Mouse (Mus musculus): ENCODE measurements around the gene Camta2.

Camta2 gene

GRCm38 (mm10) chr11:70664741-70665140, 23.2 kb downstream of the Camta2 start:
- no peak for DNase-seq (ENCODE audit: low spot score in 2 of 2)

DNA sequence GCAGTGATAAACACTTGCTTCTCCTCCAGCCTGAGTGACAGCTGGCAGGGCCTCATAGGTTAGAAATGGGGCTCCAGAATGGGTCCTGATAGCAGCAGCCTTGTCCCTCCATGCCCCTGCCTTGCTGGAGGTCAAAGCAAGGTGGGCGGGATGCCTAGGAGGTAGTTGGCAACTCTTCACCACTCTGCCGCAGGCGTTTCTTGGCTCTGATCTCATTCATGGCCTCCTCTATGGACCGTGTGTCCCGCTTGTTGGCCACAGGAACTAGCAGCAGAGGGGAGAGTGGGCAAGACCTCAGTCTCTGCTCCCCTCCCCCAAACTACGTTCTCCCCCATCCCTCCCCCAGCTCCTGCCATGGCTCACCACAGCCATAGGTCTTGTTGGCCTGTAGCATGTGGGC, 23.9 kb downstream of the Camta2 start:
- DNase-seq (ENCODE audit: low spot score in 2 of 2) = no peak

DNA sequence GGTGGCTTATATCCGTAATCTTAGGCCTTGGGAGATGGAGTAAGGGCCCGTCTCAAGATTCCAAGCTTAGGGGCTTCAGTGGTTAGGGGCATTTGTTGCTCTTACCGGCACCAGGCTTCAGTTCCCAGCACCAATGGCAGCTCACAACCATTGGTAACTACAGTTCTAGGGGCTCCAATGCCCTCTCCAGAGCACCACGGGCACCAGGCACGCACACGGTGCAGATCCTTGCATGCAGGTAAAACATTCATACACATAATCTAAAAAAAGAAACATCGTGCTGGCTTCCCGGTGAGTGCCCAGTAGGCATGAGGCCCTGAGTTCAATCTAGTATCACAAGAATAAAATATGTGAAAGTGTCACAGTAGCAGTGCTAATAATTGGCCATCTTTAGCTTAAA, 24.8 kb downstream of the Camta2 start:
- DNase-seq (ENCODE audit: low spot score in 2 of 2) = no peak

GRCm38 (mm10) chr11:70660571-70660970, 27.3 kb downstream of the Camta2 start:
- no peak for DNase-seq (ENCODE audit: low spot score in 2 of 2)

DNA sequence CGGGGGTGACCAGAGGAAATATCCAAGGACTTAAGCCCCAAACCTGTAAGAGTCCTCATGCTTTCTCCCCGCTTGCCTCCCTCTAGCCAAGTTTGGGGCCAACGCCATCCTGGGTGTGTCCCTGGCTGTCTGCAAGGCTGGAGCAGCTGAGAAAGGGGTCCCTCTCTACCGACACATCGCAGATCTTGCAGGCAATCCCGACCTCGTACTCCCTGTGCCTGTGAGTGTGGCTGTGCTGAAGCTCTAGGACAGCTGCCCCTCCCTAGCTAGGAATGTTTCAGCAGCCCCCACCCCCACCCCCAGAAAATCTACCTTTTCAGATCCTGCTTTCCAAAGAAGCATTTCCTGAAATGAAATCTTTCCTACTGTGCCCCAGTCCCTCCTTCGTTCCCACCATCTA, 29.0 kb downstream of the Camta2 start:
- no peak for DNase-seq (ENCODE audit: low spot score in 2 of 2)

DNA sequence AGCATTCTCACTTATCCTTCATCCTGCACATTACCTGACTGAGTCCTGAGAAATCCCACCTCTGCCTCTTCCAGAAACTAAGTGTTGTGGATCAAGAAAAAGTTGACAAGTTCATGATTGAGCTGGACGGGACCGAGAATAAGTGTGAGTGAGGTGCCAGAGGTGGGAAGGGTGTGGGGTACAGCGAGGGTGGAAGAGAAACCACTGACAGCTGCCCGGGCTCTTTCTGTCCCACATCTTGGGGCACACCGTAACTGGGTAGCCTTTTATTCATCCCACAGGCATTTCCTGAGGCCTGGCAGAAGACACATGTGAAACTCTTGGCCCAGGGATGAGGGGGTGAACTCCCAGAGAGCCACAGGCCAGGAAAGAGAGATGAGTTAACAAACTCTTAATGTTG, 29.4 kb downstream of the Camta2 start:
- DNase-seq (ENCODE audit: low spot score in 2 of 2) = no peak

- DNase-seq (ENCODE audit: low spot score in 2 of 2) = no peak
Measured at GRCm38 (mm10) chr11:70657991-70658390, 29.9 kb downstream of the Camta2 start.

GRCm38 (mm10) chr11:70657573-70657972, 30.3 kb downstream of the Camta2 start:
- DNase-seq (ENCODE audit: low spot score in 2 of 2) = no peak

DNA sequence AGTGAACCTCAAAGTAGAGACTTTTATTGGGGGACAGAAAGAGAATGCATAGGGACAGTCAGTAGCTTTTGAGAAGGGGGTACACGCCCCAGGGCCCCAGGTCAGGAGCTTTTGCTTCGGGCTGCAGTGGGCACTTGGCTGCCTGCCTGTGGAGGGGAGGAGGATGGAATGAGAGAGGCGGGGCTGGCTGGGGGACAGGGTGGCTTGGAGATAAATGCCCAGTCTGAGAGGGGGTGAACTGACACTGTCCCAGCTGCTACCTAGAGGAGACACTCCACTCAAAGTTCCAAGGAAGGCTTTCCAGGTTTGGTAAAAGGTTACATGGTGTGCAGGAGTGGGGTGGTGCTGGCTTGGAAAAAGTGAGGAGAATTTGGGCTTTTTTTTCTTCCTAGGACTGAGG, 30.9 kb downstream of the Camta2 start, which contains the start of gene Eno3:
TSS of gene Eno3 (plus strand) at position 239 of the 400 bp plus-strand sequence.
- no peak for DNase-seq (ENCODE audit: low spot score in 2 of 2)

- no peak for DNase-seq (ENCODE audit: low spot score in 2 of 2)
Measured at GRCm38 (mm10) chr11:70656456-70656927, 31.4 kb downstream of the Camta2 start.

DNA sequence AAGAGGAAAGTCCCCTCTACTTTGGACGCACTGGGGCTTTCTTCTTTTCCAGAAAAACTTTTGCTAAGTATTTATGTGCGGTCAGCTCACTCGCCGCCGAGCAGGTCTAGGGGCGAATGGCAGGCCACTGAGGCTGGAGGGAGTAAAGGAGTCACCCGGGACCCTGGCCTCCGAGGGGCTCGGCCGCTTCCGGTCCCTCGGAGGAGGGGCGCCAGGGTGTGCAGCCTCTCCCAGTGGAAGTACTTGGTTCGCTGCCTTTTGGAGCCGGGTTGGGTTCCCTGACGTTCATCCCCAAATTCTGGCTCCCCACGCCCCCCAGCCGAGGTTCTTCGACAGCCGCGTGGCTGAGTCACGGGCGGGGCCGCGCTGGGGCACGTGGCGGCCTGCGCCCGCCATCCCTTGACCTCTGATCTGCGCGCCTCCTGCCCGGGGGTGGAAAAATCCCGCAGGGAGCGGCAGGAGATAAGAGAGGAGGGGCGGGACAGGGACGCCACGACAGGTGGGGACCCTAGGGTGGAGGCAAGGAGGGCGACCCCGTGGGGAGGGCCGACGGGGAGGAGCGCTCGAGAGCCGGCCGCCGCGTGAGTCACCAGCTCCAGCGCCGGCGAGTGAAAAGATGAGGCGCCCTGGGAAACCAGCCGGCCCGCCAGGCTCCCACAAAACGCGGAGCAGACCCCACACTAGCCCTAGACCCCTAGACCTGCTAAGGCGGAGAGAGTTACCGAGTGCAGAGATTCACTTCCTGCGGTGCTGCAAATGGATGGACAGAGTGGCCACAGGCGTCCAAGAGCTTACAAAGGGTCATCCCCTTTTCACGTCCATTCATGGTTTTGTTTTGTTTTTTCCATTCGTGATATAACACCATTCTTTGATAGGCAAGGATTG, 32.1 kb downstream of the Camta2 start:
- DNase-seq (ENCODE audit: low spot score in 2 of 2) = peak in 1 of 2 experiments; percentile 44

GRCm38 (mm10) chr11:70654923-70655570, 32.9 kb downstream of the Camta2 start:
- DNase-seq (ENCODE audit: low spot score in 2 of 2) = peak; percentile 58 to 69

GRCm38 (mm10) chr11:70654198-70654922, 33.5 kb downstream of the Camta2 start, which contains the start of gene Pfn1:
Gene Pfn1, minus strand, starts transcription at chr11:70654644.
- DNase-seq (ENCODE audit: low spot score in 2 of 2) = peak; percentile 62 to 74

- DNase-seq (ENCODE audit: low spot score in 2 of 2) = peak; percentile 62 to 75
Measured at GRCm38 (mm10) chr11:70653345-70654197, 34.3 kb downstream of the Camta2 start.

DNA sequence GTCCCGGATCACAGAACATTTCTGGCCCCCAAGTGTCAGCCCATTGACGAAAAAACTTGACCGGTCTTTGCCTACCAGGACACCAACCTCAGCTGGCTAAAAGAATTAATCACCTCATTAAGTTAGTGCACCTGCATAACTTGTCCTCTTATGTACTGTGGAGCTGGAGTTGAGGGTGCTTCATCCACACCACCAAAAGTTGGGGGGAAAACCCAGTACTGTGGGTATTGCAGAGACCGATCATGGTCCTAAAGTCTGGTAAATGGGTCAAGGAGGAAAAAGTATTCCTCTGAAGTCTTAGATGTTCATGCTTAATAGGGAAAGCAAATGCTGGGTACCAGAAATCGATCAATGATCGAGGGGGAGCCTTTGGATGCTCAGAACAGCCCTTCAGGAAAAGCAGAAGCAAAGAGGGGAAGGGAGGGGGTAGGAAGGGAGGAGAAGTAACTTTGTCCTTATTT, 35.0 kb downstream of the Camta2 start:
- no peak for DNase-seq (ENCODE audit: low spot score in 2 of 2)

DNA sequence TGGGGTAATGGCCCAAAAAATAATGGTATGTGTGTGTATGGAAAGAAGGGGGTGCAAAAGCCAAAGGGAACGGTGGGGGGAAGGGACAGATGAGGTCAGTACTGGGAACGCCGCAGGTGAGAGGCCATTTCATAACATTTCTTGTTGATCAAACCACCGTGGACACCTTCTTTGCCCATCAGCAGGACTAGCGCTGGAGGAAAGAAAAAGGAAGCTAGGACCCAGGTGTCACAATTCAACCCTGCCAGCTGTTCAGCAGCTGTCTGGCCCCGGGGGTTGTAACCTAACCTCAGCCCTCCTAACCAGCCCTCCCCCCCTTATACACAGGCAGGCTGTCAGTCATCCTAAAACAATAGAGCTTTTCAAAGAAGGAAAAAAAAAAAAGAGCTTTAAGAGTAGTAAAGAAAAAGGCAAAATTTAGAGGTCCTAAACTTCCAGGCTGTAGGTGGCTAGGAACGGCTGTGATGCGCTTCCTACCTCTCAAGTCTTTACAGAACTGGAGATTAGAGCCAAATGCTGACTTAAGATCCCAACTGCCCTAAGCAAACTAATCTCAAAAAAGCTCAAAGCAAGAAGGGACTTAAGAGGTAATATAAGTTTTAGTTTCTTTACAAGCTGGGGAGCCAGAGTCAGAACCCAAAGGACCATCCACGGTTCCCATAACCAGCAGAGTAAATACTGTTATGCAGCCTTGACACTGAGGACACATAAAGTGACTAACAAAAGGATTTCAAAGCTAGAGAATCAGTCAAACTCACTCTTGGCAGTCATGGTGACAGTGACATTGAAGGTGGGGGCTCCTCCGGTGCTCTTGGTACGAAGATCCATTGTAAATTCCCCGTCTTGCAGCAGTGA, 35.6 kb downstream of the Camta2 start:
- DNase-seq (ENCODE audit: low spot score in 2 of 2) = no peak

- no peak for DNase-seq (ENCODE audit: low spot score in 2 of 2)
Measured at GRCm38 (mm10) chr11:70651391-70651790, 36.5 kb downstream of the Camta2 start.

- no peak for DNase-seq (ENCODE audit: low spot score in 2 of 2)
Measured at GRCm38 (mm10) chr11:70650322-70651175, 37.4 kb downstream of the Camta2 start.

DNA sequence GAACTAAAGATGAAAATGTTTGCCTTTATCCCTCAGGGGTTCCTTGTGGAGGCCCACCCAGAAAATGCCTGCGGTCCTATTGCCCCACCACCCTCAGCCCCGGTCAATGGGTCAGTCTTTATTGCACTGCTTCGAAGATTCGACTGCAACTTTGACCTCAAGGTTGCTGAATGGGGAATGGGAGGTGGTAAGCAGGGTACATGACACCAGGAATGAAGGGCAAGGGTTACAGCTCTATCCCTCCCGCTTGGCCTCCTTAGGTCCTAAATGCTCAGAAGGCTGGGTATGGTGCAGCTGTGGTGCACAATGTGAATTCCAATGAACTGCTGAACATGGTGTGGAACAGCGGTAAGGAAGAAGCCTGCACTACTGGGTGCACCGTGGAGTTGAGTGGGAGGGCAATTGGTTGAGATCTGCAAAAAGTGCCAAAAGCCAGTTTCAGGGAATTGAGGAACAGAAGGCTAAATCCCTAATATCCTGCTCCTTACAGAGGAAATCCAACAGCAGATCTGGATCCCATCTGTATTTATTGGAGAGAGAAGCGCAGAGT, 38.6 kb downstream of the Camta2 start:
- DNase-seq (ENCODE audit: low spot score in 2 of 2) = no peak
